Mouse (Mus musculus) bone marrow, adult 2 months (tissue): ENCODE measurements around the gene Smg9.

ENCODE experiments used
- CTCF ChIP-seq: fragments of 200-500 bp; IDR thresholded peaks from 2 replicates; pipeline ENCODE4 v1.5.1; 2011; ENCODE audit warnings: low read length, control low read depth; ENCODE audit not compliant: control insufficient read depth, insufficient read depth
- POLR2A ChIP-seq: fragments of 200-500 bp; IDR thresholded peaks from 2 replicates; pipeline ENCODE4 v1.6.1; 2011; ENCODE audit warnings: low read depth, mild to moderate bottlenecking, control low read depth, low read length, borderline replicate concordance; ENCODE audit not compliant: control insufficient read depth

DNA sequence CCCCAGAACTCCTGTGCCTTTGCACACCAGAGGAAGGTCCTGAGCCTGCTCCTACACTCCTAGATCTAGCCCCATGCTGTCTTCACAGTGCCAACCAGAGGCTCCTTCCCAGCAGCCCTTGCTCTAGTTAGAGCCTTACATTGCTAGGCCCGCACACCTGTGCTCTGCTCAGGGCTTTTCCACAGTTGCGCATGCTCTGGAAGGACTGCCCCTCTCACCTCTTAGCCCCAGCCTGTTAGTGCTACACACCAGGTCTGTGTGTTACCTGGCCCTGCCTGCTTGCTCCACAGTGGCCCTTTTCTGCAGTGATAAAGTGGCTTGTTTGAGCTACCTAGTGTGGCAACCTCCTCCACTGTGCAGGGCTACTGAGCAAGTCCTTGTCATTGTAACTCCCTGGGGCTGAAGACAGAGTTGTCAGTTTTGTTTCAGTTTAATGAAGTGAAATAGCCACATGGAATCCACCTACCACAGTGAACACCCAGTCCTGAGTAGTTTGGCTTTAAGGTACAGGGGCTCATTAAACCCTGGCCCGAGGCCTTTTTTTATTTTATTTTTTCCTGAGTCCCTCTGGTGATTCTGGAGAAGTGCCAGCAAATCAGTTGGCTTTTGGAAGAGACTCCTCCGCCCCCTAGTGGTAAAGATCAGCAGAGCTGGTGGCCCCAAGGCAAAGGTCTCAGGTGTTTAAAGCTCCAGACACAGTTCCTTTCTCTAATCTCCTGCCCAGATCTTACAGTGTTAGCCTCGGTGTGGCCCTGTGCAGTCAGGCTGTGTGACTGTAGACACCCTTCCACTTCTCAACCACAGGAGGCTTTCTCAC lies 7.3 kb downstream of the Smg9 start:
- no peak for TF ChIP-seq POLR2A
- TF ChIP-seq CTCF, result peak; percentile 74
